Mouse (Mus musculus) midbrain, embryonic 14.5 days (tissue): Measurements from ENCODE around the gene Dock1. TPM values are rescaled to one million over a fixed set of nuclear protein-coding genes. Genes with fewer than 3 reads are reported as not detected.

ENCODE experiments used
- ATAC-seq: fragments of 200-750 bp; cut with Nextera tagmentation; 2 replicates; pipeline ENCODE4 v1.8.0; 2017; ENCODE audit warnings: moderate number of reproducible peaks, moderate library complexity; ENCODE audit not compliant: low FRiP score, low TSS enrichment
- DNase-seq: peaks from one replicate; pipeline ENCODE4 v3.0.0-alpha.2; 2015
- H3K27ac ChIP-seq: fragments of 300-500 bp; sonication (generic); replicated peaks from 2 replicates; pipeline ENCODE4 v1.5.1; 2014; ENCODE audit warnings: mild to moderate bottlenecking, low read depth, low read length, moderate library complexity
- H3K27me3 ChIP-seq: fragments of 300-500 bp; sonication (generic); 2 replicates; pipeline ENCODE4 v1.6.1; 2014; ENCODE audit warnings: low read length, control low read depth, mixed read lengths; ENCODE audit not compliant: control insufficient read depth, insufficient read depth
- H3K36me3 ChIP-seq: fragments of 300-500 bp; sonication (generic); 2 replicates; pipeline ENCODE4 v1.6.1; 2014; ENCODE audit warnings: low read length, control low read depth; ENCODE audit not compliant: control insufficient read depth, insufficient read depth
- H3K4me1 ChIP-seq: fragments of 300-500 bp; sonication (generic); 2 replicates; pipeline ENCODE4 v1.6.1; 2014; ENCODE audit warnings: mild to moderate bottlenecking, antibody characterized with exemption, low read length, control low read depth; ENCODE audit not compliant: control insufficient read depth, insufficient read depth
- H3K4me2 ChIP-seq: fragments of 300-500 bp; sonication (generic); 2 replicates; pipeline ENCODE4 v1.6.1; 2014; ENCODE audit warnings: mild to moderate bottlenecking, low read length, moderate library complexity
- H3K4me3 ChIP-seq: fragments of 300-500 bp; sonication (generic); replicated peaks from 2 replicates; pipeline ENCODE4 v1.5.1; 2014; ENCODE audit warnings: low read depth, low read length
- H3K9ac ChIP-seq: fragments of 300-500 bp; sonication (generic); replicated peaks from 2 replicates; pipeline ENCODE4 v1.6.1; 2014; ENCODE audit warnings: mild to moderate bottlenecking, low read length, moderate library complexity
- H3K9me3 ChIP-seq: fragments of 300-500 bp; sonication (generic); 2 replicates; pipeline ENCODE4 v1.6.1; 2016; ENCODE audit warnings: low read length, control low read depth, mixed read lengths; ENCODE audit not compliant: control insufficient read depth
- WGBS: fragments of 180-500 bp; shearing (Covaris S2); extraction: QIAGEN DNeasy Blood & Tissue Kit; methylation state at CpG from one replicate; pipeline ENCODE4 v1.1.7; 2014; 5-methylcytosine and 5-hydroxymethylcytosine counted together
- polyA plus RNA-seq: library from polyadenylated mRNA; unstranded; fragments of >200 nt; fragmentation: Nextera tagmentation; extraction: Ambion mirVana; gene quantifications from 2 replicates; pipeline ENCODE4 v1.2.1, GENCODE M21; 2014

Gene Dock1
- polyA plus RNA-seq, 1 experiment from 2014 or later = 8.4 TPM

GRCm38 (mm10) chr7:134899462-134899861 is 229.0 kb downstream of the Dock1 start:
- H3K4me3 ChIP-seq = no peak overlapping the region
- H3K4me1 ChIP-seq = no peaks in the 10 kb centered on the region
- ATAC-seq (no peak), DNase-seq (no peak)
- no peak overlapping the region for H3K27ac ChIP-seq
- no peaks in the 10 kb centered on the region for H3K27me3 ChIP-seq
- no peaks in the 10 kb centered on the region for H3K9me3 ChIP-seq
- no peak overlapping the region for H3K9ac ChIP-seq
- no peaks in the 10 kb centered on the region for H3K36me3 ChIP-seq
- H3K4me2 ChIP-seq = no peak overlapping the region
- WGBS = 89% methylated on average over 2 of the region's 2 CpGs

GRCm38 (mm10) chr7:134901992-134902391 is 231.5 kb downstream of the Dock1 start:
- DNase-seq (no peak), ATAC-seq (no peak)
- Histone ChIP-seq H3K4me2 (no peak overlapping the region), H3K4me1 (no peaks in the 10 kb centered on the region), H3K36me3 (no peaks in the 10 kb centered on the region), H3K9ac (no peak overlapping the region), H3K9me3 (no peaks in the 10 kb centered on the region), H3K27me3 (no peaks in the 10 kb centered on the region), H3K4me3 (no peak overlapping the region), H3K27ac (no peak overlapping the region)
- WGBS = 65% methylated on average over 2 of the region's 2 CpGs

- Histone ChIP-seq H3K4me3 (no peak overlapping the region), H3K27ac (no peak overlapping the region), H3K9ac (no peak overlapping the region), H3K9me3 (no peaks in the 10 kb centered on the region), H3K36me3 (no peaks in the 10 kb centered on the region), H3K27me3 (peaks cover 5% of the 10 kb centered on the region), H3K4me1 (0 out of 2 replicates have a peak, but pooled peaks cover 5% of the 10 kb centered on the region), H3K4me2 (no peak overlapping the region)
- 63% methylated on average over 2 of the region's 2 CpGs for WGBS
- ATAC-seq (no peak), DNase-seq (no peak)
These were observed 261.4 kb downstream of the Dock1 start for GRCm38 (mm10) chr7:134931886-134932285.

- peaks cover 12% of the 10 kb centered on the region for H3K27me3 ChIP-seq
- H3K9me3 ChIP-seq = no peaks in the 10 kb centered on the region
- H3K27ac ChIP-seq = peak overlapping the region; percentile 77
- peak overlapping the region; percentile 59 for H3K4me3 ChIP-seq
- ATAC-seq = peak; percentile 37; the same call in 1 of the 2 replicates
- H3K36me3 ChIP-seq = no peaks in the 10 kb centered on the region
- no peak for DNase-seq
- WGBS = under 1% methylated on average over 33 of the region's 37 CpGs
- peak overlapping the region; percentile 78 for H3K4me2 ChIP-seq
- 0 out of 2 replicates have a peak, but pooled peaks cover 11% of the 10 kb centered on the region for H3K4me1 ChIP-seq
- peak overlapping the region; percentile 70 for H3K9ac ChIP-seq
These were observed 267.0 kb downstream of the Dock1 start for GRCm38 (mm10) chr7:134937471-134937926.

- no peaks in the 10 kb centered on the region for H3K36me3 ChIP-seq
- H3K4me2 ChIP-seq = peak within 1 kb of the TSS; percentile 78
- H3K9me3 ChIP-seq = no peaks in the 10 kb centered on the region
- H3K9ac ChIP-seq = peak within 1 kb of the TSS; percentile 70
- H3K27me3 ChIP-seq = peaks cover 12% of the 10 kb centered on the region
- peak; percentile 79 for ATAC-seq
- peak; percentile 82 for DNase-seq
- 0 out of 2 replicates have a peak, but pooled peaks cover 11% of the 10 kb centered on the region for H3K4me1 ChIP-seq
- peak within 1 kb of the TSS; percentile 77 for H3K27ac ChIP-seq
- peak within 1 kb of the TSS; percentile 59 for H3K4me3 ChIP-seq
- WGBS = under 1% methylated on average over 67 of the region's 71 CpGs
These were observed 267.6 kb downstream of the Dock1 start, which contains the start of gene Fam196a for GRCm38 (mm10) chr7:134937927-134938609. Fam196a (minus strand) TSS chr7:134938430.

GRCm38 (mm10) chr7:134941891-134942290 is 271.4 kb downstream of the Dock1 start:
- no peak for DNase-seq
- H3K4me3 ChIP-seq = no peak overlapping the region
- H3K9ac ChIP-seq = no peak overlapping the region
- no peak for ATAC-seq
- no peak overlapping the region for H3K4me2 ChIP-seq
- H3K36me3 ChIP-seq = no peaks in the 10 kb centered on the region
- peaks cover 7% of the 10 kb centered on the region; the same call in 1 of the 2 replicates for H3K27me3 ChIP-seq
- no peaks in the 10 kb centered on the region for H3K9me3 ChIP-seq
- H3K4me1 ChIP-seq = 0 out of 2 replicates have a peak, but pooled peaks cover 5% of the 10 kb centered on the region
- 97% methylated on average over 6 of the region's 6 CpGs for WGBS
- H3K27ac ChIP-seq = no peak overlapping the region

GRCm38 (mm10) chr7:134943063-134943462 is 272.6 kb downstream of the Dock1 start:
- Histone ChIP-seq H3K4me3 (no peak overlapping the region), H3K36me3 (no peaks in the 10 kb centered on the region), H3K4me2 (no peak overlapping the region), H3K9ac (no peak overlapping the region), H3K27me3 (no peaks in the 10 kb centered on the region; the same call in 1 of the 2 replicates), H3K4me1 (0 out of 2 replicates have a peak, but pooled peaks cover 5% of the 10 kb centered on the region), H3K9me3 (no peaks in the 10 kb centered on the region), H3K27ac (no peak overlapping the region)
- DNase-seq (no peak), ATAC-seq (no peak)
- WGBS = 69% methylated on average over 6 of the region's 6 CpGs

- no peaks in the 10 kb centered on the region; the same call in 1 of the 2 replicates for H3K27me3 ChIP-seq
- H3K36me3 ChIP-seq = no peaks in the 10 kb centered on the region
- ATAC-seq (no peak), DNase-seq (no peak)
- H3K9ac ChIP-seq = no peak overlapping the region
- no peaks in the 10 kb centered on the region for H3K9me3 ChIP-seq
- no peak overlapping the region for H3K27ac ChIP-seq
- H3K4me2 ChIP-seq = no peak overlapping the region
- no peak overlapping the region for H3K4me3 ChIP-seq
- 0 out of 2 replicates have a peak, but pooled peaks cover 2% of the 10 kb centered on the region for H3K4me1 ChIP-seq
- 69% methylated on average over 7 of the region's 7 CpGs for WGBS
These were observed 273.2 kb downstream of the Dock1 start for GRCm38 (mm10) chr7:134943701-134944100.
